Mouse (Mus musculus): ENCODE results near the gene Mpzl3. TPM values are rescaled to one million over a fixed set of nuclear protein-coding genes. Genes with fewer than 3 reads are reported as not detected.
A peak's percentile ranks its signal among the peaks of the same experiment; 100 is the strongest.
"Not testable (repeated sequence)": the region's sequence is repeated elsewhere in the genome, so short reads cannot be mapped to it uniquely, and the experiment has no call there.

Mpzl3 gene
- total RNA-seq (2022) = 1 to 10 TPM; 3.4 to 5.4 (median 3.7) TPM

DNA sequence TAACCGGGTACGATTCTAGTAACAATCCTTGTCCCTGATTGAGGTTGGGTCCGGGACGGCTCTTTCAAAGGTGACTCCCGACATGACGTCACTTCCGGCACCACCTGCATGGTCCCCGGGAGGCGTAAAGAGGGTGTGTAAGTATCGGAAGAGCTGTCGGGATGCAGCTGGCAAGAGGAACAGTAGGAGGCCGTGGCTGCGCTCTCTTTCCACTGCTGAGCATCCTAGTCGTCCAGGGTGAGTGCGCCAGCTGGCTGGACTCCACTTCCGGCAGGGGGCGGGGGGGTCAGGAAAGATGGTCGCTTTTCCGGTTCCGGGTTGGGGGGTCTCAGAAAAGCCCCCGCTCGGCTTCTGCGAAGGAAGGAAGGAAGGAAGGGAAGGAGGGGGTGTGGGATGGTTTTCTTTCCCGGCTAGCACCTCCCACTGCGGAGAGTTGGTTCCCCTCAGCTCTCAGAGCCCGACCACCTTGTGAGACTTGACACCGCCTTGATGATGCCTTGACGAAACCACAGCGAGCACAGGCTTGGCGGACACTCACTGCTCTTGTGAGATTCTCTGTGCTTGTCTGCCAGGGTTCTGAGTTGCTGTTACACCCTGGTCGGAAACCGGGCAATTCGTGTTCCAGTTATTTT, at the start of gene Mpzl3:
TSS of gene Mpzl3 (plus strand) at position 105 of the 632 bp plus-strand sequence.
- DNase-seq (ENCODE audit: low spot score in 2 of 2) = peak; percentile 75 to 87

DNA sequence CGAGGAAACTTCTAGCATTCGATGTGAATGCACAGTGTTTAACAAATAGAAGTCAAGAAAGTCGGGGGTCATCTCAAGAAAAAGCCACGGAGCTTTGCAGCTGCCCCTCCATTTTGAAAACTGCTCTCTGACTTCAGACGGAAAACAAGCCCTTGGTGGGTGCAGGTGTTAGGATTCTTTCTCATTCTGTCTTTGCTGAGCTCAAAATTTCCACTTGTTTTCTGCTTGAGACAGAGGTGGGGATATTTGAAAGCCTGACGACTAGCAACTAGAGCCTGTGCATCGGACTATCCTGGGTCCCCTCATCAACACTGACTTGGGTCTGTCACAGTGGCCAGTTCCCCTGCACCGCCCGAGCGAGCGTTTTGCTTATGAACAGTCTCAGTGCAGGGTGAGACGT, 47.6 kb upstream of the Mpzl3 start:
- no peak for DNase-seq (ENCODE audit: low spot score in 2 of 2)

DNA sequence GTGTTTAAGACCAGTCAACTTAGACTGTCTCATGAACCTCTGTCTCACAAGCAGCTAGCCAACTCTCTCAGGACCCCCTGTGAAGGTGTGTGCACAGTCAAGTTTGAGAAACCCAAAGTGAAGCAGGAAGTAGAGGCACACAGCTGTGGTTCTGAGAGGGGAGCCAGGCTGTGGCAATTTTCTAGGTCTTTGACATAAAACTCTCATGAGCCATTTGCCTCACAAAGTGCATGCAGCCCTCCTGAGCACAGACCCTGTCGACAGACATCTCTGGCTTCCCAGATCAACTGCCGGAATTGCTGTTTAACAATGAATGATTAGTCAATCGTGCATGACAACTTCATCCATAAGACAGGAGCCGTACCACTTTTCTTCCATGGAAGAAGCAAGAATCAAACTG, 46.6 kb upstream of the Mpzl3 start:
- DNase-seq (ENCODE audit: low spot score in 2 of 2) = no peak

DNA sequence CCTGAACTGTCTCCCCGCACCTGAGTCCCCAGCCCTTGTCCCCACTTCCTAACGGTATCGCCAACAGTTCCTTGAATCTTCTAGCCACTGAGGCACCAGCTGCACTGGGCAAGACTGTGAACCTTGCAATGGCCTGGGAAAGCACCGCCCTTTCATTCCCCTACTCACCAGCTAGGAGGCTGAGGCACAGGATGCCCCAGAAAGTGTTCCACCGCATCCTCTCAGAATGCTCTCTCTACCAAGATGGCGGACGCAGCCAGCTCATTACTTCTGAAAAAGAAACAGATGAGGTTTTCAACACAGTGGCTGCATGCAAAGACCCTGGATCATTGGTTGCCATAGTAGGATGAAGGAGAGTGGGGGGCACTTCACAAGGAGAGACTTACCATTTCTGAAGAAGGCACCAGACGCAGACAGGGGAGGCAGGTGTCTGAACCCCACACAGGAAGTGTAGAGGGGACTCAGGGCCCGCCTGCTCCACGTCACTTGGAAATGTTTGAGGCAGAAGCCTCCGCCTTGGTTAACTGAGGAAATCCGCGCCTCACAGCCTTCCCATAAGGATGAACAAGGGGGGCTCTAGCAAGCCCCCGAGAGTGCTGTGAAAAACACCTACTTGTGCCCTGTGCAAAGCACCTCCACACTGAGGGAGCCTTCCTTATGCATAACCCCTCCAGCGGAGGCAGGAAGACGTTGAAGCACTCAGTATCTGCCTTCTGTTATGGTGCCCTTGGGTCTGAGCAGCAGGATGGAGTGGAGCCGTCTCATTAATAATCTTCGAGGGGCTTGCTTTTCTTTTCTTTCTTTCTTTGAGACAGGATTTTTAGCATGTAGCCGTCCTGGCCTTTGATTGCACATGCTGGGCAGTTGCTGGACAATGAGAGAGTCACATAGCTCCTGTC, 45.6 kb upstream of the Mpzl3 start, which contains the start of gene Cd3e:
TSS of gene Cd3e (minus strand) at position 448 of the 899 bp plus-strand sequence.
- no peak for DNase-seq (ENCODE audit: low spot score in 2 of 2)

DNA sequence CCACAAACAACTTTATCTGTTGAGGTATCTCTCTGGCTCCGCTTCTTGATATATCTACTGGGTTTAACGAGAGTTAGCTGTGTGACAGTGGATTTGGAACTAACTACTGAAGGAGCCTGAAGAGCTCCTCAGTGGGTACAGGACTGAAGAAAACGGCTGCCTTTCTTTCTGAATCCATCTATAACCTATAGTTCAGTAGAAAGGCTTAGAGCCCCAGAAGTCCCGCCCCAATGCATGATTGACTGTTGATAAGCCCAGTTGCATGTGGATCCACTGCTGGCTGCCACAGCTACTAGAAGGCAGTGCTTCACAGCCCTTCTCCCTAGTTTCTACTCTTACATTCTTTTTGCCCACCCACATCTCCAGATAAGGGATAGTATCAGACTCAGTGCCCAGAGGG, 44.5 kb upstream of the Mpzl3 start:
- DNase-seq (ENCODE audit: low spot score in 2 of 2) = no peak

DNA sequence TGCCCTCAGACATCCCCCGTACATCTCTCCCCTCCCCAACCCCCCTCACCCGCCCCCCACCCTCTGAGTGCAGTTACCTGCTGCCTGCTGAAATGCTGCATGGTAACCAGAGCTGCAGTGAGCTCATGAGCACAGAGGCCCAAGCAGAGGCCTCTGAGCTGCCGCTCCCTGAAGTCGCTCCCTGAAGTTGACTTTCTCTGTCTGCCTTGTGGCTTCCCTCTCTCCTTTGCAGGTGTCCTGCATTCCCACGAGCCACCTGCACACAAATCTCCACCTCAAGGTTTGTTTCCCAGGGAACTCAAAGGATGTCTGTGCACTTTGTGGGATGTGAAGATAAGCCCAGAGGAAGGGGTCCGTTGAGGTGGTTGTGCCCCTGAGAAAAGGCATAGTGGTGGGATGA, 43.7 kb upstream of the Mpzl3 start:
- no peak for DNase-seq (ENCODE audit: low spot score in 2 of 2)

DNA sequence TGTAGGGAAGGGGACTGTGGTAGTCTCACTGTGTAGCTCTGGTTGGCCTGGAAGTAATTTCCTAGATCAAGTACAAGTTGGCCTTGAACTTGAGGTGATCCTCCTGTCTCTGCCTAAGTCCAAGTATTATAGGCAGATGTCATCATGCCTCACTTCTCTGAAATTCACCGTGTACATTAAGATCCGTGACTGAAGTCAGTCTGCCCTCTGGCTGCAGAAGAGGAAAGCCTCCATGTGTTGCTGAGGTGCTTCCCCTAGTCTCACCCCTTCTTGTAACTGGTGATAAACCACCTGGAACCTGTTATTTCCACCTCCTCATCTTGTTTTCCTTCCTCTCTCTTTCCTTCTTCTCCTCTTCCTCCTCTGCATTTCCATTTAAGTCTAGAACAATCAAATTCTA, 40.1 kb upstream of the Mpzl3 start:
- no peak for DNase-seq (ENCODE audit: low spot score in 2 of 2)

DNA sequence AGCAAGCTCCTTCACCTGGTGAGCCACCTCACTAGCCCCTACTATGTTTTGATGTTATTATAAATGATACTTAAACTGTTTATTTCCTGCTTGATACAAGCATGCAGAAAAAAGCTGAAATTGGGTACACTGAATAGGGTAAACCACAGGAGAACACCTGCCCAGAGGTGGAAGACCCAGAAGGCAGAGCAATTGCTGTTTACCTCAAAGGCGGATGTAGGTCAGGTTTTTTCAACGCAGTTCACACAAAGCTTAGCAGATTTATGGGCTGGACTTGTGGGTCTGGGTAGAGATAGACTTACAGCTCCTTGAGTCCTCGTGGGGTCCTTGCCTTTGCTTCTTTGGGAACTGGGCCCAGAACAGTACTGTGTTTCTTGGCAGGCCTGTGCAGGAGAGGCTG, 39.1 kb upstream of the Mpzl3 start:
- no peak for DNase-seq (ENCODE audit: low spot score in 2 of 2)

DNA sequence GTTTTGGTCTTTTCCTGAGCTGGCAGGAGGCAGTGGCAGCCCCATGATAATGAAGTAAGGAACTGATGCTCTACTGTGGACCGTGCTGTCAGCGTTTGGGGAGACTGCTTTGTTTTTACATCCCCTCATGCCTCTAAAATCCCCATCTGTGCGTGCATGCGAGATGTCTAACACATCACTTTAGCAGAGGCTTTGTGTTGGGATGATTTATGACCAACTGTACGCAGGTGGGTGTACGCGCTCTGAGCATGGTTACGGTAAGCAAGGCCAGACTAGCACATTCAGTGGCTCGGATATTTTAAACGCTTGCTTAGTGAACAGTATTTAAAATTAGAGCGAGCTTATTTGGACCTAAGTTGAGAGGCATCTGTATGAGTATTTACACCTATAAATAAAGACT, 37.0 kb upstream of the Mpzl3 start:
- DNase-seq (ENCODE audit: low spot score in 2 of 2) = peak in 1 of 2 experiments; percentile 3

DNA sequence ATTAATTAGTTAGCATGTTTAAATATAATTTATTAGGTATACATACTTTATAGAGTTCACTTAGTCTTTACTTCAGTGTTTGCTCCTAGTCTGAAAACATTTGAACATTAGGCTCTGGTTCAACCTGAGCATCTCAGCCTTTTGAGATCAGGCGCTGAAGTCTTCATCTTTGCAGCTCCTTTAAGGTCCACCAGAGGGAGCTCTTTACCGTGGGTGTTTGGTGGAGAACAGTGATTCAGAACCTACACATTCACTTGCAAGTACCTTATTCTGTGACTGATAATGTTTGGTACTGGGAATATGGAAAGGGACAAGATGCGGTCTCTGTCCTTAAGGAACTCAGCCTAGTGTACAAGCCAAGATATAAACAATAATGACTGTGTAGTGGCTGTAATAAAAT, 32.2 kb upstream of the Mpzl3 start:
- peak; percentile 7 to 44 for DNase-seq (ENCODE audit: low spot score in 2 of 2)

DNA sequence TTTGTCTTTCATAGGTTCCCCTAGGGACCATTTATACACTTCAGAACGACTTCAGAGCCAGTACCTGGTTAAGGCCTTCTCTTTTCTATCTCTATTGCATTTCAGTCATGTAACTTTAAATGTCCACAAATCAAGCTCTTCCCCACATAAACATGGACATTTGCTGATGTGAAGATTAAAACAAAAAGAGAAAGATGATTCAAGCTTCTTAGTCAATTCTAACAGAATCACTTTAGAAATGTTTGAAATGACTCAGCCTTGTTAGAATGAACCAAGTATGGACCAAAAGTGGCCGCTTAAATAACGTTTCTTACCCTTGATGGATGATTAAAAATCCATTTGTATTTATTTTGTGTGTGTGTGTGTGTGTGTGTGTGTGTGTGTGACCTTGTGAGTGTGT, 31.3 kb upstream of the Mpzl3 start:
- no peak for DNase-seq (ENCODE audit: low spot score in 2 of 2)

DNA sequence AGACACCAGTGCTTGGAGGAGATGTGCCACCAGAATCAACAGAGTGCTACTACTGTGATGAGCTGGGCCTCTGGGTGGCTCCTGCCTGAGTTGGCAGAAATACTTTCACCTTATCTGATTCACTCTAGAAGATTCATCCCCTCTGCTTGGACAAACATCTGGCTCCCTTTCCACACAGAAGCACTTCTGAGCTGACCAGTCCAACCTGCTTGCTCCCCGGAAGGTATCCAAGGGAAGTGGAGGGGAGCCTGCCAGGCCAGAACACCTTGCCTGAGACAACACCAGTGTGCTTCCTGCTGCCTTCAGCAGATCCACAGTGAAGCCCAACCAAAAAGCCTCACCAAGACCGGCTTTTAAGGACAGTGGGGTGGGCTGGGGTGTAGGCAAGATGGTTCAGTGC, 30.8 kb upstream of the Mpzl3 start:
- no peak for DNase-seq (ENCODE audit: low spot score in 2 of 2)

DNA sequence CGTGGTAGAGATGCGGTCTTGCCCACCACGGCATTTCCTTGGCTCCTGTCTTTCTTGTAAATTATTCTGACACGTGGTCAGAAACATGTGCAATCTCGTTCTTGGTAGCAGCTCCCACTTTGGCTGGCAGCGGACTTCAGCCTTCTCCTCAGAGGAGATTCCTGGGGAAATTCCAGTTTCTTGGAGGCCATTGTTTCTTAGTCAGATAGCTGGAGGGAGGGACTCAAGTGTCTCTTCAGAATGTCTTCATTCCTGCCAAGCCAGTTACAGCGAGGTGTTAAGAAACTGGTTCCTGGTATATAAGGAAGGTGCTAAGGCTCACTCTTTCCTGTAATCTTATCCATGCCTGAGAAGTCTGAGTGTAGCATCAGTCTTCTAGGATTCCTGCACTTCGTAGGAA, 27.6 kb upstream of the Mpzl3 start:
- DNase-seq (ENCODE audit: low spot score in 2 of 2) = no peak

DNA sequence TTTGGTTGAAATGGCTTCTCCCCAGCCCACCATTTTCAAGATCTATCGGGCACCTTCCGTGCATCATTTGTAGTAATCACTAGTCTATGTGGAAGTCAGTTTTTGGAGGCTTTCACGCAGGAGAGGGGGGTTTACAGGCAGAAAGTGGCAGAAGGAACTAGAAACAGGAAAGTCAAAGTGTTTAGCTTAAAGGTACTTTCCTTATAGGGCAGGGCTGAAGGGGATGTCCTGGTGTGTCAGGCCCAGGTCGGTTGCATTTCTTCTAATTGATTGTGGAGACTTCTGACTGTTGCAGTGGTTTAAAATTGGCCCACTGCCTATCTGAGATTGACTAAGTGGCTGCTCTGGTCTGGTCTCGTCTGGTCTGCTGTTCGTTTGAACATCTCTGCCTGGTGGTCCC, 24.6 kb upstream of the Mpzl3 start:
- DNase-seq (ENCODE audit: low spot score in 2 of 2) = no peak

DNA sequence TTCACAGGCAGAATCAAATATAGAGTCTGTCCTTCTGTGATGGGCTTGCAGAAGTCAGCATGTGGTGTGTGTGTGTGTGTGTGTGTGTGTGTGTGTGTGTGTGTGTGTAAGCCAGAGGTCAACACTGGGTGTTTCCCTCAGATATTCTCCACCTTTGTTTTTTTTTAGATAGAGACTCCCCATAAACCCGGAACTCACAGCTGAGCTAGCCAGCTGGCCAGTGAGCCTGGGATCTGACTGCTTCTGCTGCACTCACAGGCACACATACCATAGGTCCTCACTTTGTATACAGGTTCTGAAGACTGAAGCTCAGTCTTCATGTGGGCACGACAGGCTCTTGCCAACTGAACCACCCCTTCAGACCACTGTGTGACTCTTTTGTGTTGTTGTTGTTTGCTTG, 22.7 kb upstream of the Mpzl3 start:
- DNase-seq (ENCODE audit: low spot score in 2 of 2) = no peak

DNA sequence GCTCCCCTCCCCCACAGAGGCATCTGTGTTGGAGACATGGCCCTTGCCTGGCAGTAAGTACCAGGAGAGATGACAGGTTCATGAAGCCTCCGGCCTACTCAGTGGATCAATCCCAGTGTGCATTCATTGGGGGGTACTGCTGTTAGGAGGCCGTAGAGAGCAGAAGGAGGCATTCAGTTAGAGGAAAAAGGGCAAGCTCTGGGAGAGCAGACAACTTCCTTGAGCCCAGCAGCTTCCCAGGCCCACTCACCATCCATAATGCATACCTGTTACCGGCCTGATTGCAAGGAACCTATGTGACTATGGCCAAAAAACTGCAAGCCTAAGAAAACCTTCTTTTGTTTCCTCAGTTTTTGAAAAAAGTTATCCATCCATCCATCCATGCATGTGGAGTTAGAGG, 20.5 kb upstream of the Mpzl3 start:
- DNase-seq (ENCODE audit: low spot score in 2 of 2) = no peak

DNA sequence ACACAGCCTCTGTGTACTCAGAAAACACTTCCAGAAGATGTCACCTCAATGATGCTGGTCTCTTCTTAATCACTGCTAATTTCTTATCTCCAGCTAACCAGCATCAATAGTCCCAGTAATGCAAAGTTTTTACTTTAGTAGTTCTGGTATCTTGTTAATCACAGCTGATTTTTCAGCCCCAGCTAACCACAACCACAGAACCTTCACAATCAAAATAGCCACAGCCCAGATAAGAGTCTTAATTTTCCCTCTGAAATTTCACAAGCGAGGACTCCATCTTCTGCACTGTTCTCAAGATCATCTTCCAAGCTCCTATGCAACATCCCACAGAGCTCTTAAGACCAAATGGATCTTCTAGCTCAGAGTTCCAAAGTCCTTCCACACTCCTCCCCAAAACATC, 17.2 kb upstream of the Mpzl3 start:
- not testable (repeated sequence) for DNase-seq (ENCODE audit: low spot score in 2 of 2)

DNA sequence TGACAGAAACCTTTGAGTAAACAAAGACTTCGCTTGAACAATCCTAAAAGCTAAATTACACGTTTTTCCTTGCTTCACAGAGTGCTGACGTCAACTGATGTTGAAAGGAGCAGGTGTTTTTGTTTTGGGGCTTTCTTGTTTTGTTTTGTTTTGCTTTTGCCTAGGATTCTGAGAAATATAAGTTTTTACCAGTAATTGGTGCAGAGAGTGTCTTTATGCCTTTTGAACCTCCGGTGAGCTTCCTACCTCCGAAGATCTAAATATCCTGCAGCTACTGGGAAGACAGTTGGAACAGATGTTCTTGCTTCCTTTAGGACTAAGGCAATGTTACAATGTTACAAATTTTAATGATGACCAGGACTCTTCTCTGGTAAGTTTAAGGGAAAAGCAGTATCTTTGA, 15.5 kb upstream of the Mpzl3 start, which contains the start of gene Mpzl2:
TSS of gene Mpzl2 (plus strand) at position 301 of the 400 bp plus-strand sequence.
- DNase-seq (ENCODE audit: low spot score in 2 of 2) = no peak

DNA sequence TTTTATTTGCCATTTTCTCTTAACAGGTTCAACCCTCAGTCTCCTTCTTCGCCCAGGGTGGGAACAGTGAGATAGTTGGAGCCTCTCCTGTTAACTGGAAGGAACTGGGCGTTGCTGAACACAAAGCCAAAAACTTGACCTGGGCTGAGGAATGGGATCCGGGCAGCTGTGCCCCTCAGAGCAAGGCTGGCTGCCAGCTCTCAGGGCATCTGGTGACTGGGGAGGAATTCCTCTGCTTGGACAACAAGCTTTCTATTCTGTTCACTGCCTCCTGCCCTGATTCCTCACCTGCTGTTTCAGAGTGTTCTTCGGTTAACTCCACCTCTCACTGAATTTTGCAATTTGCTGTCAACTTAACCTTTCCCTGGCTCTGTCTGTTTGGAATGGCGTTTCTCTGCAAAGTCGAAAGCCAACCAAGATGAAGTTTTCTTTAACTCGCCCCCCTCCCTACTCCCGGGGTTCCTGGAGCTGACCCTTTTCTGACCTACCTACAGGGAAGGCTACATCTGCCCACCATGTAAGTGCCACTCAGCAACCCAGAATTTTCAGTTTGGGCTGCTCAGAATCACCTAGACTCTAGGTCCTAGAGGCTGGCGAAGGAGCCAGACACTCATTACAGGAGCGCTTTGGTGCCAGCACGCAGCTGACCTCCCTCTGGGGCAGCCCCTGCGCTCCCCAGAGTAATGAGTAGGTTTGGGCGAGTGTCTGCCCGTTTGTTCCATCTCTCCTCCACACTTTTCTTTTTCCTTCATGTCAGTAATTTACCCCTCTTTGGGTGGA, 14.7 kb upstream of the Mpzl3 start:
- no peak for DNase-seq (ENCODE audit: low spot score in 2 of 2)

DNA sequence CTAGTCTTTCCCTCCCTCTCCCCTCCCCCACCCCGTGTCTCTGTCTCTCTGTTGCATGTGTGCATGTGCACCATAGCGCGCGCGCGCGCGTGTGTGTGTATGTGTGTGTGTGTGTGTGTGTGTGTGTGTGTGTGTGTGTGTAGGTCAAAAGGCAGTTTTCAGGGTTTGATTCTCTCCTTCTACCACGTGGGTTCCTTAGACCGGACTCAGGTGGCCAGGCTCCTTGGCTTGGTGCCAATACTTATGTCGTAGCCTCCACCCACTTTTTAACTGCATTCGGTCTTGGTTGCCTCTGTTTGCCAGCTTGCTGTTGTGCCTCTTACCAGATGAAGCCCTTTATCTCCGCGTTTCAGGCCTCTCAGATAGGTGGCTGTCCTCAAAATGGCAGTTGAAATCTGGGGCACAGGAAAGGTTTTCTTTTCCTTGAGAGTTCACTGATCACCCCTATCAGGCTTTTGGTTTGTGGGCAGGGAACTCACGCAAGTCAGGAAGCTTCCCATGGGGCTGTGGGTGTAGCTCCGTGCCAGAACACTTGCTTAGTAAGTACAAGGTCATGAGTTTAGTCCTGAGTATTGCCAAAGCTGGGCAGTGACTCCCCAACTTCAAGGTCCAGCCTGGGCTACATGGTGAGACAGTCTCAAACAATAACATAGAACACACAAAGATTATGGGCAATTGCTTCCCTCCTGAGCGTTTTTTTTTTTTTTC, 13.7 kb upstream of the Mpzl3 start:
- DNase-seq (ENCODE audit: low spot score in 2 of 2) = no peak

DNA sequence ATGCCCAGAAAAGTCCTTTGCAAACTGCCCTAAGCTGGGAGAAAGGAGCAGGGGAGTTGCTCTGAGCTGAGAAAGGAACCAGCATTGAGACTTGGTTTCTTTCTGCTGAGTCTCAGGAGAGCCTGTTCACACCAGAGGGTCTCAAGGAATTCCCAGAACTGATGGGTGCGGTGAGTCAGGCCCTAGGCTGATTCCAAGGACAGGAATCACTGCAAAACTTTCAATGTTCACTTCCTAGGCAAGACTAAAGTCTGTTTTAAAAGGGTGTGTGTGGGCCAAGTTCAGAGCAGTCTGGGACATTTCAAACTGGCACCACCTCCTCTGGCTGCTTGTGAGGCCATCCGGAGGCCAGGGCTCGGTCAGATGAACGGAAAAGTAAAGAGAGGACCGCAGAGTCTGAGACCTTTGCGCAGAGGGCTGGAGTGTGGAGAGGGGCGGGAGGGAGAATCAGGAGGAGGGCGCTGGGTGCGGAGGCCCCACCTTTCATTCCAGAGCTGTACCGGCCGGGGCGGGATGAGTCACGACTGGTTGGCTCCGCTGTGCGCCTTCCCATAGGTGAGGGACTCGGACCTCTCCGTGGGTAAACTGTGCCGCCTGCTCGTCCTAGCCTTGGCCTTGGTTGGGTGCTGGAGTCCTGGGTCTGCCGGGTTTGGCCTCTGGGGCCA, 12.8 kb upstream of the Mpzl3 start:
- no peak for DNase-seq (ENCODE audit: low spot score in 2 of 2)

Data from layer of hippocampus, adult 8-10 months (tissue).